Mouse (Mus musculus) embryo, embryonic 10 days (tissue): ENCODE results near the gene P2rx2.

ENCODE experiments used
- DNase-seq: peaks from one replicate; pipeline ENCODE4 v3.0.0-alpha.2; 2015; ENCODE audit warnings: low spot score

Gene P2rx2

GRCm38 (mm10) chr5:110330508-110330907, 12.5 kb downstream of the P2rx2 start:
- DNase-seq: no peak

GRCm38 (mm10) chr5:110313127-110313526, 29.9 kb downstream of the P2rx2 start:
- DNase-seq: no peak

GRCm38 (mm10) chr5:110308861-110309260, 34.2 kb downstream of the P2rx2 start:
- no peak for DNase-seq

GRCm38 (mm10) chr5:110300591-110300990, 42.4 kb downstream of the P2rx2 start:
- no peak for DNase-seq

- no peak for DNase-seq
Measured at GRCm38 (mm10) chr5:110296637-110297036, 46.4 kb downstream of the P2rx2 start.

- DNase-seq: no peak
Measured at GRCm38 (mm10) chr5:110291649-110292048, 51.4 kb downstream of the P2rx2 start.
